Mouse (Mus musculus) intestine, embryonic 16.5 days (tissue): ENCODE results near the gene Sorbs1. TPM values are rescaled to one million over a fixed set of nuclear protein-coding genes. Genes with fewer than 3 reads are reported as not detected.

Experiments
- ATAC-seq: fragments of 200-750 bp; cut with Nextera tagmentation; 2 replicates; pipeline ENCODE4 v1.8.0; 2017; ENCODE audit warnings: moderate TSS enrichment, moderate library complexity
- H3K27ac ChIP-seq: fragments of 300-500 bp; sonication (generic); 2 replicates; pipeline ENCODE4 v1.5.1; 2014; ENCODE audit warnings: mild to moderate bottlenecking, low read length
- H3K27me3 ChIP-seq: fragments of 300-500 bp; sonication (generic); replicated peaks from 2 replicates; pipeline ENCODE4 v1.6.1; 2014; ENCODE audit warnings: low read length, control low read depth, mixed read lengths; ENCODE audit not compliant: control insufficient read depth, insufficient read depth
- H3K36me3 ChIP-seq: fragments of 300-500 bp; sonication (generic); 2 replicates; pipeline ENCODE4 v1.6.1; 2014; ENCODE audit warnings: low read length, control low read depth; ENCODE audit not compliant: control insufficient read depth, insufficient read depth
- H3K4me1 ChIP-seq: fragments of 300-500 bp; sonication (generic); 2 replicates; pipeline ENCODE4 v1.6.1; 2014; ENCODE audit warnings: low read length, control low read depth, mixed read lengths; ENCODE audit not compliant: control insufficient read depth, insufficient read depth
- H3K4me2 ChIP-seq: fragments of 300-500 bp; sonication (generic); 2 replicates; pipeline ENCODE4 v1.6.1; 2014; ENCODE audit warnings: low read depth, low read length, control low read depth
- H3K4me3 ChIP-seq: fragments of 300-500 bp; sonication (generic); 2 replicates; pipeline ENCODE4 v1.5.1; 2014; ENCODE audit warnings: mild to moderate bottlenecking, low read length
- H3K9ac ChIP-seq: fragments of 300-500 bp; sonication (generic); 2 replicates; pipeline ENCODE4 v1.6.1; 2014; ENCODE audit warnings: low read depth, low read length
- H3K9me3 ChIP-seq: fragments of 300-500 bp; sonication (generic); 2 replicates; pipeline ENCODE4 v1.6.1; 2016; ENCODE audit warnings: low read length, control low read depth; ENCODE audit not compliant: control insufficient read depth
- WGBS: fragments of 180-500 bp; shearing (Covaris S2); extraction: QIAGEN DNeasy Blood & Tissue Kit; methylation state at CpG from one replicate; pipeline ENCODE4 v1.1.7; 2014; 5-methylcytosine and 5-hydroxymethylcytosine counted together
- polyA plus RNA-seq: library from polyadenylated mRNA; unstranded; fragments of >200 nt; fragmentation: Nextera tagmentation; extraction: Ambion mirVana; gene quantifications from 2 replicates; pipeline ENCODE4 v1.2.1, GENCODE M21; 2015

Gene Sorbs1
- polyA plus RNA-seq, 1 experiment from 2014 or later: 84.3 TPM

DNA sequence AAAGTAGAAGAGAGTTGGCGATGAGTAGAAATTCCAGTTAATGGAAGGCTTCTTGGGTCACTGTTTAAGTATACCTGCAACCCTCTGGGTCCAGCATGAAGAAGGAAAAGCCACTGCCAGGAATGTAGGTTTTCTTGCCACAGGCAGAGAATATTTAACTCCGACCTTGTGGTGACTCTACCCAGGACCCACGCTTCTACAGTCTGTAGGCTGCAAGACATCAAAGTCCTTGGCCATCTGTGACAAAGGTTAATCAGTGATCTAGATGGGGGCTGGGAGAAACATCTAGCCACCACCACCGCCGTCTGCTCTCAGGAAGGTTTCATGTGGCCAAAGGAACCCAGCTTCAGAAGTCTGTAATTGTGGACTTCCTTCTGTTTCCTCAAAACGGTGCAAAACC is 99.2 kb downstream of the Sorbs1 start:
- no peak overlapping the region for H3K9ac ChIP-seq
- peaks cover 16% of the 10 kb centered on the region for H3K4me1 ChIP-seq
- 58% methylated on average over 6 of the region's 6 CpGs for WGBS
- H3K36me3 ChIP-seq: no peaks in the 10 kb centered on the region
- H3K27me3 ChIP-seq: no peaks in the 10 kb centered on the region
- no peak overlapping the region for H3K4me2 ChIP-seq
- H3K9me3 ChIP-seq: no peaks in the 10 kb centered on the region
- no peak overlapping the region; the same call in 1 of the 2 replicates for H3K27ac ChIP-seq
- ATAC-seq: 0 out of 2 replicates have a peak, but pooled peaks have one; percentile 25
- no peak overlapping the region for H3K4me3 ChIP-seq

DNA sequence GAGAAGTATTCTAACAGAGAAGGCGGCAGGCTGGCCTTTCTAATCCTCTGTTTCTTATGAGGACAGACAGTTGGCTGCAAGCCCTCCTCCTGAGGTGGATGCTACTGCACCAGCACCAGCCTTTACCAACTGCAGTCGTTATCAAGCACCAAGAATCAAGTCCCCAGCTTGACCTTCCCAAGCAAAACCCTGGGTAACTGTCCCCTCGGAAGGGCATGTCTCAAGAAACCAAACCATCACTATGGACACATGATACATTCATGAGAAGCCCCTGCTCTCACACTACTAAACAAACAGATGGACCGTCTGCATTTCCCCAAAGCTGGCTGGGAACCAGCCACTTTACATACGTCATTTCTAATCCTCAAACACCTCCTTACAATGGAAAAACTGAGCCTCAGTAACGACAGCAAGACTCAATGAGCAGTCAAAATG is 102.2 kb downstream of the Sorbs1 start:
- Histone ChIP-seq H3K4me3 (no peak overlapping the region), H3K9me3 (no peaks in the 10 kb centered on the region), H3K4me2 (no peak overlapping the region), H3K4me1 (peaks cover 16% of the 10 kb centered on the region), H3K9ac (no peak overlapping the region), H3K27ac (0 out of 2 replicates have a peak overlapping the region, but pooled peaks have one; percentile 11), H3K27me3 (no peaks in the 10 kb centered on the region), H3K36me3 (no peaks in the 10 kb centered on the region)
- WGBS: 57% methylated on average over 6 of the region's 6 CpGs
- no peak for ATAC-seq

DNA sequence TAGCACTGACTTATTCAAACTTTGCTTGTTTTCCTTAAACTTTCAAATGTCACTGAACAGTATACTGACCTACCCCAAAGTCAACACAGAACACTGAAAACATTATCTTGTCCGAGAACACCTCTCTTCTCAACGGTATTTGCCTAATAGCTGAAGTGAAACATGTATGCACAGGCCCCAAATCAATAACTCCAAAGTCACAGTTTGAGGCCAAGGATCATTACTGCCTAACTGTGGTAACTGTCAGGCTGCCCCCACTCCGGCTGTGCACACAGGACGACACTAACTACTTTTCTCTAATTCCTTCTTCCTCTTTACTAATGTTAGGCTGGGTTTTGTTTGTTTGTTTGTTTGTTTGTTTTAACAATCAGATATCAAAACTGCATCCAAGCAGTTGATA is 103.1 kb downstream of the Sorbs1 start:
- H3K27me3 ChIP-seq: no peaks in the 10 kb centered on the region
- no peak overlapping the region for H3K4me3 ChIP-seq
- H3K9ac ChIP-seq: no peak overlapping the region
- H3K27ac ChIP-seq: no peak overlapping the region
- peaks cover 16% of the 10 kb centered on the region for H3K4me1 ChIP-seq
- no peaks in the 10 kb centered on the region for H3K36me3 ChIP-seq
- ATAC-seq: peak; percentile 51; the same call in 1 of the 2 replicates
- H3K4me2 ChIP-seq: no peak overlapping the region
- 60% methylated on average over 4 of the region's 4 CpGs for WGBS
- H3K9me3 ChIP-seq: no peaks in the 10 kb centered on the region

DNA sequence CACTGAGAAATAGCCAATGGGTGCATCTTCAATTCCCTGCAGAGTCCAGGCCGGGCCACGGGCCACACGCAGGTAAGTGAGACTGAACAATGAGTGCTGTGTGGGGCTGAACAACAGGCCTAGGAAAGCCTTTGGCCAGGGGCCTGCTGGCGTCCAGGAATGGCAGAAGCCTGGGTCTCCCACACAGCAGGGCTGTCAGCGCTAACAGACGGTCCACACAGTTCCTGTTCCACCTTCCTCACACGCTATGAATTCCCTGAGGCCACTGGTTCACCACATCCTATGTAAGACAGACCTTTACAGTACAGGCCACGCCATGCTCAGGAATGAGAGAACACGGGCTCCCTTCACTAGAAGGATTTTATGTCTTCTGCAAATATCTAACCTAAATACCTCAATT is 103.5 kb downstream of the Sorbs1 start:
- Histone ChIP-seq H3K4me3 (no peak overlapping the region), H3K9ac (no peak overlapping the region), H3K4me2 (no peak overlapping the region), H3K4me1 (peaks cover 17% of the 10 kb centered on the region), H3K36me3 (no peaks in the 10 kb centered on the region), H3K9me3 (no peaks in the 10 kb centered on the region), H3K27me3 (no peaks in the 10 kb centered on the region), H3K27ac (peak overlapping the region; percentile 34; the same call in 1 of the 2 replicates)
- WGBS: 55% methylated on average over 9 of the region's 9 CpGs
- ATAC-seq: peak; percentile 41

DNA sequence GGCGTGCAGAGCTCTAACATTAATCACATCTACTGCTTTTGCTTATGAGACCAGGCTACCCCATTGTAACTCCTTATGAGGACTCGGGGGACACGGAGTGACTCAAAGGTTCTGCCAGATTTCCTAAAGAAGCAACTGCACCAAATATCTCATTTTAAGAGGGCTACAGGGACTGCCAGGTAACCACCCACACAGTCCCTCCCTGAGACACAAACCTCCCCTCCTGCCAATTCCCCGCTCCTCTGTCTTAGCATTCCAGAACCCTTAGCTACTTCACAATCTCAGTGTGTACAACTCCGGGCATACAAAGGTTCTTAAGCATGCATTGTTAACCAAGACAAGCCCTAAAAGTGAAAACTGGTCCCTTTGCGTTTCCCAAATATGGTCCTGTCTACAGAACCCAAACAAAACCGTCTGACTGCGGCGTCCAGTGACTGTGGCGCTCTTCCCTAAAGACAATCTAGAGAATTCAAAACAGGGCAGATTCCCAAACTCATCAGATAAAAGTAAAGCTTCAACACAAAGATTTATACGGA is 104.0 kb downstream of the Sorbs1 start:
- no peaks in the 10 kb centered on the region for H3K36me3 ChIP-seq
- no peak overlapping the region for H3K9ac ChIP-seq
- H3K4me1 ChIP-seq: peaks cover 12% of the 10 kb centered on the region
- WGBS: 72% methylated on average over 11 of the region's 11 CpGs
- no peak overlapping the region for H3K4me2 ChIP-seq
- no peaks in the 10 kb centered on the region for H3K27me3 ChIP-seq
- peak overlapping the region; percentile 18 for H3K27ac ChIP-seq
- H3K4me3 ChIP-seq: no peak overlapping the region
- no peaks in the 10 kb centered on the region for H3K9me3 ChIP-seq
- peak; percentile 12; the same call in 1 of the 2 replicates for ATAC-seq

DNA sequence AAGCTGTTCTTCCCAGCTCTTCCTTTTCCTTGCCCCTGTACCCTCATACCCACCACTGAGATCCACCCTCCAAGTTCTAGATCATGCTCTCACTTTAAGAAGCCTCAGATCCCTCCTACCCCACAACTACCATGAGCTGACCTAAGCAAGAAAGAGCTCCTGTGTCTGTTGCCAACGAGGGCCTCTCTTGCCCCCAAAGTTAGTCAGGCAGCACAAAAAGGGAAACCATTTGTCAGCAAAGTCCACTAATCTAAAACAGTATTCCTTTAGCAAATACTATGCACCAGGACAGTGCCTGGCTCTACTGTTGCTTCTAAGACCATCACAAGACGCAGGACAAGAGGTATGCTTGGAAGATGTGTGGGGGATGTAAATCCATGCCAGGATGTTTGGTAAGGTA is 106.4 kb downstream of the Sorbs1 start:
- Histone ChIP-seq H3K27me3 (no peaks in the 10 kb centered on the region), H3K27ac (no peak overlapping the region), H3K4me2 (no peak overlapping the region), H3K36me3 (no peaks in the 10 kb centered on the region), H3K9me3 (no peaks in the 10 kb centered on the region), H3K4me3 (no peak overlapping the region), H3K4me1 (peaks cover 7% of the 10 kb centered on the region), H3K9ac (no peak overlapping the region)
- WGBS: 82% methylated on average over 2 of the region's 2 CpGs
- ATAC-seq: no peak

DNA sequence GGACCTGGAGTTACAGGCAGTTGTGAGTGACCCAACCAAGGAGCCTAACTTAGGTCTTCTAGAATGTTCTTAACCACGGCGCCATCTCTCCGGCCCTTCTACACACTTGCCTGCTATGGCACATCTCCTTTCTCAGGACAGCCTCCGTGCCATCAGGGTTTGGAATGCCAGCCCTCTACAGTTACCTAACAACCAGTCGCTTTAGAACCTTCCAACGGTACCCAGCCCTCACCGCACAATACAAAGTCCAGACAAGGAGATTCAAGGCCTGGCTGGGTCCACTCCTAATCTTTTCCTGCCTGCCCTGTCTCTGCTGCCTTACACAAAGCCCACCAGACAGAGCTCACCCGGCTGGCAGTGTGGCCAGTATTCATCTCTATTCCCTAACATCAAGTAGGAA is 106.9 kb downstream of the Sorbs1 start:
- Histone ChIP-seq H3K36me3 (no peaks in the 10 kb centered on the region), H3K27ac (no peak overlapping the region), H3K4me1 (peaks cover 10% of the 10 kb centered on the region)

DNA sequence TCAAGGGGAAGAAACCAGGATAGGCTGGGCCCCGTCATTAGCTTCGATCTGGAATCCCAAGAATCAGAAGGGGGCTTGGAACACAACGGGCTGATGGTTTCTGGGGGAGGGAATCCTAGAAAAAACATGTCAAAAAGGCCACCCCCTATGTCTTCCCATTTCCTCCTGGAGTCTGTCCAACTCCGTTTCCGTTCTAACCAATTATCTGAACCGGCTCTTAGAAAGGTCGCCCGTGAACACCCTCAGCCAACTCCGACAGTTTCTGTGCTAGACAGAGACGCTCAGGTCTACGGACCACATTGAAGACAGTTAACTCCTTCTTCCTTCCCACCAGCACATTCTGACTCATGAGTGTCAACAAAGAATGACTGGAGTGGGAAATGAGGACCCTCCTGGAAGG is 107.8 kb downstream of the Sorbs1 start:
- Histone ChIP-seq H3K27ac (peak overlapping the region; percentile 78), H3K27me3 (no peaks in the 10 kb centered on the region), H3K9ac (no peak overlapping the region), H3K4me1 (peaks cover 17% of the 10 kb centered on the region), H3K4me3 (no peak overlapping the region), H3K9me3 (no peaks in the 10 kb centered on the region), H3K36me3 (no peaks in the 10 kb centered on the region), H3K4me2 (no peak overlapping the region)
- WGBS: 41% methylated on average over 11 of the region's 11 CpGs
- no peak for ATAC-seq

More for the DNA sequence above, 106.9 kb downstream of the Sorbs1 start:
- no peak for ATAC-seq
- H3K9ac ChIP-seq: no peak overlapping the region
- WGBS: 94% methylated on average over 8 of the region's 8 CpGs
- H3K4me3 ChIP-seq: no peak overlapping the region
- no peaks in the 10 kb centered on the region for H3K27me3 ChIP-seq
- no peaks in the 10 kb centered on the region for H3K9me3 ChIP-seq
- H3K4me2 ChIP-seq: no peak overlapping the region

DNA sequence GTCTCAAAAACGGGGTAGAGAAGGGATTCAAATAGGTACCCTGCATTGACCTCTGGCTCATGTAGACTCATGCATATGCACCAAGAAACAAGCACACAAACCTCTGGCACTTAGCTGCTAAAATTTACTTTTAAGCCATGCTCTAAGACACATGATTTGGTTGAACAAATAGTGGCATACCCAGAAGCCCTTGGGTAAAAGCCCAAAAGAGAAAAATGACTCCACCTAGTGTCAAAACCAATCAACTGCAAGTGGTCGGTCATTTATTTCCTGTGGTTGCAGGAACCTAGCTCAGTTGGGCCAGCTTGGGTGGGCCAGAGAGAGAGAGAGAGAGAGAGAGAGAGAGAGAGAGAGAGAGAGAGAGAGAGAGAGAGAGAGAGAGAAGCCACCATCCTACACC is 109.0 kb downstream of the Sorbs1 start:
- Histone ChIP-seq H3K36me3 (no peaks in the 10 kb centered on the region), H3K9me3 (no peaks in the 10 kb centered on the region), H3K4me3 (no peak overlapping the region), H3K9ac (no peak overlapping the region), H3K27ac (0 out of 2 replicates have a peak overlapping the region, but pooled peaks have one; percentile 78), H3K4me1 (peaks cover 15% of the 10 kb centered on the region), H3K27me3 (no peaks in the 10 kb centered on the region), H3K4me2 (no peak overlapping the region)
- no peak for ATAC-seq
- 80% methylated on average over 2 of the region's 2 CpGs for WGBS

DNA sequence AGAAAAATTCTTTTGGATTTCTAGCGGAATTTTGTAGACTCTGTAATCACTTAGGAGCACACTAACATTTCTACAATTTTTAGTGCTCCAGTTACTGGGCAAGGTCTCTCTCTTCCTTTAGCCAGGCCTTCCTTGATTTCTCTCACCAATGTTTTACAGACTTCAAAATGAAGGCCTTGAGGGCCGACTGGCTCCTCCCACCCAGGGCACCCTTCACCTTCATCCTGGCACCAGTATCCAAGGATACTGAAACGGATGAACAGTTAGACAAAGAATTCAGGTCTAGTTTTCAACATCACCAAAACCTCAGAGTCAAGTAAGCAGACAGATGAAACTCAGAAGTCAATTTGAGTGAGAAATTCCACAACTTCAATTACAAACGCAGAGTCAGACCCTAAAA is 109.6 kb downstream of the Sorbs1 start:
- H3K4me2 ChIP-seq: no peak overlapping the region

More for the DNA sequence above, 109.6 kb downstream of the Sorbs1 start:
- no peak overlapping the region for H3K9ac ChIP-seq
- 86% methylated on average over 4 of the region's 4 CpGs for WGBS
- H3K4me3 ChIP-seq: no peak overlapping the region
- no peak for ATAC-seq
- H3K9me3 ChIP-seq: no peaks in the 10 kb centered on the region
- H3K4me1 ChIP-seq: peaks cover 15% of the 10 kb centered on the region
- no peaks in the 10 kb centered on the region for H3K36me3 ChIP-seq
- no peak overlapping the region for H3K27ac ChIP-seq
- no peaks in the 10 kb centered on the region for H3K27me3 ChIP-seq
